Mouse (Mus musculus) brain, embryonic 14.5 days (tissue): Measurements from ENCODE around the gene Car5a.

ENCODE experiments used
- CTCF ChIP-seq: fragments of 200-500 bp; IDR thresholded peaks from 2 replicates; pipeline ENCODE4 v1.5.1; 2012; ENCODE audit warnings: inconsistent platforms, mild to moderate bottlenecking, moderate library complexity, borderline replicate concordance; ENCODE audit not compliant: insufficient read depth, insufficient read length; ENCODE audit errors: extremely low read depth
- POLR2A ChIP-seq: fragments of 200-500 bp; IDR thresholded peaks from 2 replicates; pipeline ENCODE4 v1.6.1; 2012; ENCODE audit warnings: mild to moderate bottlenecking, inconsistent platforms, borderline replicate concordance; ENCODE audit not compliant: poor library complexity, insufficient read depth, insufficient read length, severe bottlenecking; ENCODE audit errors: extremely low read depth

GRCm38 (mm10) chr8:121892875-121893274 lies 51.8 kb downstream of the Car5a start:
- TF ChIP-seq POLR2A: no peak
- TF ChIP-seq CTCF: no peak
